Mouse (Mus musculus) lung, postnatal 10 days (tissue): ENCODE results near the gene Gje1.
A peak's percentile ranks its signal among the peaks of the same experiment; 100 is the strongest.

Source experiments
- DNase-seq: peaks from one replicate; pipeline ENCODE4 v3.0.0; 2021

Gje1 gene

GRCm38 (mm10) chr10:14718114-14718513 is at the start of gene Gje1:
Gje1 (minus strand) TSS chr10:14718214.
- no peak for DNase-seq

GRCm38 (mm10) chr10:14760618-14761017 is 42.6 kb upstream of the Gje1 start:
- no peak for DNase-seq

GRCm38 (mm10) chr10:14759665-14760558 is 41.9 kb upstream of the Gje1 start:
- DNase-seq, result no peak

- DNase-seq, result peak; percentile 25
Observed at GRCm38 (mm10) chr10:14734285-14734684, 16.3 kb upstream of the Gje1 start.

- no peak for DNase-seq
Observed at GRCm38 (mm10) chr10:14725671-14726070, 7.7 kb upstream of the Gje1 start.

GRCm38 (mm10) chr10:14705072-14706066 is 12.6 kb downstream of the Gje1 start, which contains the start of the genes Vta1 and Nmbr:
Vta1 (minus strand) TSS chr10:14705560.
Nmbr (plus strand) TSS chr10:14705591.
- DNase-seq, result peak; percentile 98

- no peak for DNase-seq
Observed at GRCm38 (mm10) chr10:14703830-14704420, 14.1 kb downstream of the Gje1 start.

GRCm38 (mm10) chr10:14703239-14703638 is 14.8 kb downstream of the Gje1 start:
- no peak for DNase-seq

GRCm38 (mm10) chr10:14690349-14690748 is 27.7 kb downstream of the Gje1 start:
- DNase-seq, result no peak

- no peak for DNase-seq
Observed at GRCm38 (mm10) chr10:14688785-14689442, 29.1 kb downstream of the Gje1 start.

- no peak for DNase-seq
Observed at GRCm38 (mm10) chr10:14685663-14686062, 32.4 kb downstream of the Gje1 start.

GRCm38 (mm10) chr10:14666147-14666546 is 51.9 kb downstream of the Gje1 start:
- no peak for DNase-seq
